Mouse (Mus musculus) cortical plate, adult 2 months (tissue): ENCODE data around the gene Ostc.

Experiments used
- CTCF ChIP-seq: fragments of 200-500 bp; IDR thresholded peaks from 2 replicates; pipeline ENCODE4 v1.5.1; 2011; ENCODE audit warnings: mild to moderate bottlenecking, control low read depth, low read length; ENCODE audit not compliant: insufficient read depth; ENCODE audit errors: extremely low read depth
- POLR2A ChIP-seq: fragments of 200-500 bp; IDR thresholded peaks from 2 replicates; pipeline ENCODE4 v1.6.1; 2011; ENCODE audit warnings: mild to moderate bottlenecking, low read length, control low read depth; ENCODE audit not compliant: insufficient read depth; ENCODE audit errors: extremely low read depth

DNA sequence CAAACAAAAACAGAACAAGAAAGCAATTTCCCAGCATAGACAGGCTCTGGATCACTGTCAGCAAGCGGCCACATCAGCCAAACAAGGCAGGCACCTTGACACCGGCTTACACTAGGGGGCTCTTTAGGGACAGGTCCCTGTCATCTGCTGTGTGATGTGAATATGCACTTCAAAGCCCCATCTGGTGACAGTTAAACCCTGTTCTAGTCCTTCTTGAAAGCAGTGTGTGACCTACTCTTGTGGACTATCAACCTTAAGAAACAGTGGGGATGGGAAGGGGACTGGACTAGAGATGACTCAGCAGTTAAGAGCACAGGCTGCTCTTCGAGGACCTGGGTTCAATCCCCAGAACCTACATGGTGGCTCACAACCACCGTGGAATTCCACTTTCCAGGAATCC is 11.6 kb downstream of the Ostc start:
- no peak for TF ChIP-seq POLR2A
- no peak for TF ChIP-seq CTCF
